Mouse (Mus musculus) hindbrain, embryonic 12.5 days (tissue): ENCODE results near the gene Chrm4. TPM values are rescaled to one million over a fixed set of nuclear protein-coding genes. Genes with fewer than 3 reads are reported as not detected.
A peak's percentile ranks its signal among the peaks of the same experiment; 100 is the strongest.

ENCODE experiments used
- ATAC-seq: fragments of 200-750 bp; cut with Nextera tagmentation; 2 replicates; pipeline ENCODE4 v1.8.0; 2017; ENCODE audit warnings: moderate TSS enrichment; ENCODE audit not compliant: low FRiP score
- H3K27ac ChIP-seq: fragments of 300-500 bp; sonication (generic); 2 replicates; pipeline ENCODE4 v1.5.1; 2016; ENCODE audit warnings: mild to moderate bottlenecking
- H3K27me3 ChIP-seq: fragments of 300-500 bp; sonication (generic); 2 replicates; pipeline ENCODE4 v1.6.1; 2016; ENCODE audit warnings: mild to moderate bottlenecking
- H3K36me3 ChIP-seq: fragments of 300-500 bp; sonication (generic); 2 replicates; pipeline ENCODE4 v1.6.1; 2016; ENCODE audit warnings: mild to moderate bottlenecking
- H3K4me1 ChIP-seq: fragments of 300-500 bp; sonication (generic); 2 replicates; pipeline ENCODE4 v1.6.1; 2016
- H3K4me2 ChIP-seq: fragments of 300-500 bp; sonication (generic); replicated peaks from 2 replicates; pipeline ENCODE4 v1.6.1; 2016; ENCODE audit warnings: mild to moderate bottlenecking
- H3K4me3 ChIP-seq: fragments of 300-500 bp; sonication (generic); 2 replicates; pipeline ENCODE4 v1.5.1; 2016; ENCODE audit warnings: mild to moderate bottlenecking
- H3K9ac ChIP-seq: fragments of 300-500 bp; sonication (generic); 2 replicates; pipeline ENCODE4 v1.6.1; 2016; ENCODE audit warnings: mild to moderate bottlenecking, moderate library complexity
- H3K9me3 ChIP-seq: fragments of 300-500 bp; sonication (generic); replicated peaks from 2 replicates; pipeline ENCODE4 v1.6.1; 2016; ENCODE audit warnings: mild to moderate bottlenecking
- WGBS: fragments of 180-500 bp; shearing (Covaris S2); methylation state at CpG from one replicate; pipeline ENCODE4 v1.1.7; 2016; 5-methylcytosine and 5-hydroxymethylcytosine counted together
- polyA plus RNA-seq: library from polyadenylated mRNA; unstranded; fragments of >200 nt; fragmentation: Nextera tagmentation; extraction: Ambion mirVana; gene quantifications from 2 replicates; pipeline ENCODE4 v1.2.1, GENCODE M21; 2016

The Chrm4 gene
- 0.77 and 1.0 TPM in 2 replicates for polyA plus RNA-seq

DNA sequence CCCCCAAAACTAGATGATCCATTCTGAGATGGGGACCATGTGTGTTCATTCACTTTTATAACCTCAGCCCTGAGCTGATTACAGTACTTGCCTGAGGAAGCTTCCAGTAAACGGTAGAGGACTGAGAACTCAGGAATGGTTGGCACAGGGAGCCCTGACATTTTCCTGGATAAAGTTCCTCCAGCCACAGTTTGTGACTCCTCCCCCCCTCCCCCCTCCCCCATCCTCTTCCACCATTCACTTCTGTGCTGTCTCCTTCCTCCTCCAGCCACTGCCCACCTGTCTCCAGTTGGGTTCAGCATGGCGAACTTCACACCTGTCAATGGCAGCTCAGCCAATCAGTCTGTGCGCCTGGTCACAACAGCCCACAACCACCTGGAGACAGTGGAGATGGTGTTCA is at the start of gene Chrm4:
Gene Chrm4 (plus strand): TSS at position 301 of the 400 bp plus-strand sequence.
- Histone ChIP-seq H3K4me1 (peaks cover 45% of the 10 kb centered on the region), H3K9me3 (no peaks in the 10 kb centered on the region), H3K9ac (no peak within 1 kb of the TSS), H3K27me3 (peaks cover 40% of the 10 kb centered on the region), H3K27ac (no peak within 1 kb of the TSS), H3K4me3 (no peak within 1 kb of the TSS), H3K36me3 (0 out of 2 replicates have a peak, but pooled peaks cover 5% of the 10 kb centered on the region), H3K4me2 (peak within 1 kb of the TSS; percentile 22; the same call in 1 of the 2 replicates)
- ATAC-seq, result no peak
- 88% methylated on average over 3 of the region's 3 CpGs for WGBS

DNA sequence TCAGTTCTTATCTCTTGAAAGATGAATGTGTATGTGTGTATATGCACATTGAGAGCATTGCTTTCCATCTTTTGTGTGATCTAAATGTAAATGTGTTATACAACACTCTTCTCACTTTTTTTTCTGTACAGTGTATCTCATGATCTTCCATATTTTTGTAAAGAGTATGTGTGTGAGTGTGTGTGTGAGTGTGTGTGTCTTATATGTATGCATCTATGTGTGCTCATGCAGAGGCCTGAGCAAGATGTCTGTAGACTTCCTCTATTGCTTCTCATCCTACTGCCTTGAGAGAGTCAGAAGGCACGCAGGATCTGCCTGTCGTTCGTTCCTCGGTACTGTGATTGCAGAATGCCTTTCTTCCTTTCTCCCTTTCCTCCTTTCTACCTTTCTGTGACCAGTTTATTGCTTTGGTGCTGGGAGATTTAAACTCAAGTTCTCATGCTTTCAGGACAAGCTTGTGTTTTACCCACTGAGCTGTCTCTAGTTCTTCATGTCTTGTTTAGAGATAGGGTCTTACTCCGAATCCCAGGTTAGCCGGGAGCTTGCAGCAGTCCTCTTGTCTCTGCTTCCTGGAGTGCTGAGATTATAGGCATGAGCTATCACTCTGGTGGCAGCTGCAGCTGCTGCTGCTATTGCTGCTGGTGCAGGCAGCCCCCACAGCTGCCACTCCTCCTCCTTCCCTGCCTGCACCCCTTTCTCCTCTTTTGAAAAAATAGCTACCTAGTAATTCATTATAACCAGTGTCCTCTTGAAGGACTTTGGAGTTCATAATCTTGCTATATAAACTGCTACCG is 48.5 kb upstream of the Chrm4 start:
- ATAC-seq, result no peak
- no peak overlapping the region for H3K27ac ChIP-seq
- WGBS, result 79% methylated on average over 7 of the region's 7 CpGs

DNA sequence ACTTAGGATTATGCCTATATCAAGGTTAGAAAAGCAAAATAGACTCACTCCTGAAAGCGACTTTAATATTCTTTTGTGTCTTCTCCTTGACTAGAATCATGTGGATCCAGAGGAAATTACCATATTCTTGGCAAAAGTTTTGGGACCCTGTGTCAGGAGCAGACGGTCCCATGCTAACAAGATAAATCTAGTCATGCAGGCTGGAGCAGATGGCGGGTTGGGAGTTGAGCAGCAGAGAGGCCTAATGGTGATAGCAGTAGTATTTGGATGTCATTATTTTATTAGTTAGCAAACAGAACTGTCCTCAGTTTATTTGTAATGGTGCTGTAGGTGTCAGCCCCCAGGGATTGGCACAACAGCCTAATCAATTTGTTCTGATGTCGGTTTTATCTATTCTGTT is 43.1 kb upstream of the Chrm4 start:
- whole genome bisulfite sequencing, result 87% methylated on average over 4 of the region's 4 CpGs
- Histone ChIP-seq H3K9ac (no peak overlapping the region), H3K4me3 (no peak overlapping the region), H3K27me3 (no peaks in the 10 kb centered on the region), H3K27ac (no peak overlapping the region), H3K36me3 (peaks cover 24% of the 10 kb centered on the region), H3K9me3 (no peaks in the 10 kb centered on the region), H3K4me1 (no peaks in the 10 kb centered on the region), H3K4me2 (no peak overlapping the region)
- no peak for ATAC-seq

More for the DNA sequence above, 48.5 kb upstream of the Chrm4 start:
- Histone ChIP-seq H3K36me3 (peaks cover 12% of the 10 kb centered on the region), H3K9ac (no peak overlapping the region), H3K4me2 (no peak overlapping the region), H3K4me1 (peaks cover 4% of the 10 kb centered on the region; the same call in 1 of the 2 replicates), H3K9me3 (no peaks in the 10 kb centered on the region), H3K4me3 (no peak overlapping the region), H3K27me3 (no peaks in the 10 kb centered on the region)

- H3K36me3 ChIP-seq, result peaks cover 24% of the 10 kb centered on the region
- no peak overlapping the region for H3K4me3 ChIP-seq
- WGBS, result 87% methylated on average over 4 of the region's 4 CpGs
- H3K4me2 ChIP-seq, result no peak overlapping the region
- no peaks in the 10 kb centered on the region for H3K4me1 ChIP-seq
- ATAC-seq, result no peak
- H3K27ac ChIP-seq, result no peak overlapping the region
- H3K27me3 ChIP-seq, result no peaks in the 10 kb centered on the region
- H3K9me3 ChIP-seq, result no peaks in the 10 kb centered on the region
- no peak overlapping the region for H3K9ac ChIP-seq
Measured at GRCm38 (mm10) chr2:91884616-91885015, 42.4 kb upstream of the Chrm4 start.

DNA sequence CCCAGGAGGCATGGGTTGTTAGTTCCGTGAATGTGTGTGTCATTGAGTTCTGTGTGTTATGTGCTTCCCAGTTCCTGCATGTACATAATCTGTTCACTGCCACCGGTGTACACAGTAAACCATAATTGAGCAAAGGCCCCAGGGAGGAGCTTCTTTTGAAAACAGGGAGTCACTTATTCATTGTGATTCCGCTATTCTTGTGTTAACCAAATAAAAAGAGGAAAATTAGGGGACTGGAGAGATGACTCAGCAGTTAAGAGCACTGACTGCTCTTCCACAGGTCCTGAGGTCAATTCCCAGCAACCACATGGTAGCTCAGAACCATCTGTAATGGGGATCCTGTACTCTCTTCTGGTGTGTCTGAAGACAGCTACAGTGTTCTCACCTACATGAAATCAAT is 32.3 kb upstream of the Chrm4 start:
- ATAC-seq, result no peak
- Histone ChIP-seq H3K27ac (no peak overlapping the region), H3K9ac (no peak overlapping the region), H3K36me3 (0 out of 2 replicates have a peak, but pooled peaks cover 5% of the 10 kb centered on the region), H3K9me3 (no peaks in the 10 kb centered on the region), H3K4me3 (no peak overlapping the region), H3K4me2 (no peak overlapping the region), H3K4me1 (no peaks in the 10 kb centered on the region), H3K27me3 (no peaks in the 10 kb centered on the region)
- 86% methylated on average over 3 of the region's 3 CpGs for WGBS

DNA sequence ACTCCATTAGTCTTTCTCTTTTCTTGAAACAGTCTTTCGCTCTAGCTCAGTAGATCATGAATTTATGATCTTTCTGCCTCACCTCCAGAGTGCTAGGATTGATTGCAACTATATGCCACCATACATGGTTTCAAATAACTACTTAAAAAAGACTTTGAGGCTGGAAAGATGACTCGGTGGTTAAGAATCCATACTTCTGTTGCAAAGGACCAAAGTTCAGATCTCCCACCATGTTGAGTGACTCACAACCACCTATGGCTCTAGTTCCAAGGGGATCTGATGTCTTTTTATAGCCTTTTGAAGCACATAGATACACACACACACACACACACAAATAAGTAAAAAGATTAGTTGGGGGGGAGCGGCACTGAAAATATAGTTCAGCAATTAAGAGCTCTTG is 31.6 kb upstream of the Chrm4 start:
- 97% methylated on average over 3 of the region's 3 CpGs for WGBS
- no peak overlapping the region for H3K9ac ChIP-seq
- H3K36me3 ChIP-seq, result peaks cover 9% of the 10 kb centered on the region
- H3K4me2 ChIP-seq, result no peak overlapping the region
- H3K4me1 ChIP-seq, result no peaks in the 10 kb centered on the region
- no peak overlapping the region for H3K27ac ChIP-seq
- H3K4me3 ChIP-seq, result no peak overlapping the region
- no peak for ATAC-seq
- no peaks in the 10 kb centered on the region for H3K9me3 ChIP-seq
- no peaks in the 10 kb centered on the region for H3K27me3 ChIP-seq

- ATAC-seq, result no peak
- no peak overlapping the region for H3K4me3 ChIP-seq
Measured at GRCm38 (mm10) chr2:91897968-91898367, 29.1 kb upstream of the Chrm4 start.

DNA sequence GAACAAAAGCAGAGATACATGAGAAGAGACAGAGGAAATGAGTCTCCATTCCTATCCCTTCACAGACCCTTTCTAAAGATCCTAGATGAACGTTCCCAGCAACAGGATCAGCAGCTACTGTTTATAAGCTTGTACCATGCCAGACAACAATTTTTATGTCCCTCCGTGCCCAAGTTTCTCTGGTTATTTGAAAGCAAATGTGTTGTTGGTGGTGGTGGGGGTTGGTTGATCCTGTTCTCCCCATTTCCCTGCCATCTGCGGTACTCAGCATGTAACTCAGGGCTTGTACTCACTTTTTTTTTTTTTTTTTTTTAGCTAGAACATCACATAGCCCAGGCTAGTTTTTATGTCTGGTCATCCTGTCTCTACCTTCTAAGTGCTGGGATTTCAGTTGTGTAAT is 27.9 kb upstream of the Chrm4 start:
- H3K27ac ChIP-seq, result no peak overlapping the region
- H3K9me3 ChIP-seq, result no peaks in the 10 kb centered on the region
- ATAC-seq, result no peak
- no peak overlapping the region for H3K4me3 ChIP-seq
- H3K4me1 ChIP-seq, result no peaks in the 10 kb centered on the region
- H3K4me2 ChIP-seq, result no peak overlapping the region
- H3K36me3 ChIP-seq, result peaks cover 15% of the 10 kb centered on the region
- WGBS, result 92% methylated on average over 3 of the region's 3 CpGs
- H3K27me3 ChIP-seq, result no peaks in the 10 kb centered on the region
- no peak overlapping the region for H3K9ac ChIP-seq

More at GRCm38 (mm10) chr2:91897968-91898367, 29.1 kb upstream of the Chrm4 start:
- H3K9me3 ChIP-seq, result no peaks in the 10 kb centered on the region
- H3K4me2 ChIP-seq, result no peak overlapping the region
- no peak overlapping the region for H3K9ac ChIP-seq
- H3K4me1 ChIP-seq, result no peaks in the 10 kb centered on the region
- no peak overlapping the region for H3K27ac ChIP-seq
- H3K27me3 ChIP-seq, result no peaks in the 10 kb centered on the region
- peaks cover 15% of the 10 kb centered on the region for H3K36me3 ChIP-seq

GRCm38 (mm10) chr2:91900431-91900830 is 26.6 kb upstream of the Chrm4 start:
- 94% methylated on average over 8 of the region's 8 CpGs for WGBS
- Histone ChIP-seq H3K4me2 (no peak overlapping the region), H3K27ac (no peak overlapping the region)

GRCm38 (mm10) chr2:91902336-91902735 is 24.7 kb upstream of the Chrm4 start:
- no peak overlapping the region for H3K4me3 ChIP-seq
- 72% methylated on average over 5 of the region's 5 CpGs for WGBS

More at GRCm38 (mm10) chr2:91900431-91900830, 26.6 kb upstream of the Chrm4 start:
- H3K4me3 ChIP-seq, result no peak overlapping the region
- no peak overlapping the region for H3K9ac ChIP-seq
- ATAC-seq, result no peak
- H3K9me3 ChIP-seq, result no peaks in the 10 kb centered on the region
- 0 out of 2 replicates have a peak, but pooled peaks cover 6% of the 10 kb centered on the region for H3K4me1 ChIP-seq
- H3K36me3 ChIP-seq, result peaks cover 15% of the 10 kb centered on the region
- H3K27me3 ChIP-seq, result no peaks in the 10 kb centered on the region

GRCm38 (mm10) chr2:91903171-91903925 is 23.7 kb upstream of the Chrm4 start:
- no peak overlapping the region for H3K27ac ChIP-seq
- H3K4me2 ChIP-seq, result no peak overlapping the region
- H3K4me1 ChIP-seq, result 0 out of 2 replicates have a peak, but pooled peaks cover 6% of the 10 kb centered on the region
- H3K36me3 ChIP-seq, result peaks cover 18% of the 10 kb centered on the region
- WGBS, result 91% methylated on average over 3 of the region's 3 CpGs
- H3K9ac ChIP-seq, result no peak overlapping the region
- H3K27me3 ChIP-seq, result no peaks in the 10 kb centered on the region
- H3K9me3 ChIP-seq, result no peaks in the 10 kb centered on the region
- H3K4me3 ChIP-seq, result no peak overlapping the region
- ATAC-seq, result no peak

More at GRCm38 (mm10) chr2:91902336-91902735, 24.7 kb upstream of the Chrm4 start:
- Histone ChIP-seq H3K9me3 (no peaks in the 10 kb centered on the region), H3K9ac (no peak overlapping the region), H3K4me2 (no peak overlapping the region), H3K27me3 (no peaks in the 10 kb centered on the region), H3K4me1 (0 out of 2 replicates have a peak, but pooled peaks cover 6% of the 10 kb centered on the region), H3K36me3 (peaks cover 15% of the 10 kb centered on the region), H3K27ac (no peak overlapping the region)
- ATAC-seq, result no peak

GRCm38 (mm10) chr2:91904618-91905307 is 22.3 kb upstream of the Chrm4 start:
- Histone ChIP-seq H3K9ac (no peak overlapping the region), H3K27ac (peak overlapping the region; percentile 49; the same call in 1 of the 2 replicates), H3K9me3 (no peaks in the 10 kb centered on the region), H3K27me3 (no peaks in the 10 kb centered on the region), H3K4me3 (no peak overlapping the region), H3K4me2 (no peak overlapping the region), H3K4me1 (0 out of 2 replicates have a peak, but pooled peaks cover 6% of the 10 kb centered on the region), H3K36me3 (peaks cover 27% of the 10 kb centered on the region)
- peak; percentile 43; the same call in 1 of the 2 replicates for ATAC-seq
- WGBS, result 58% methylated on average over 5 of the region's 5 CpGs
